Mouse (Mus musculus): ENCODE data around the gene Cyp2d26.

Cyp2d26 gene

DNA sequence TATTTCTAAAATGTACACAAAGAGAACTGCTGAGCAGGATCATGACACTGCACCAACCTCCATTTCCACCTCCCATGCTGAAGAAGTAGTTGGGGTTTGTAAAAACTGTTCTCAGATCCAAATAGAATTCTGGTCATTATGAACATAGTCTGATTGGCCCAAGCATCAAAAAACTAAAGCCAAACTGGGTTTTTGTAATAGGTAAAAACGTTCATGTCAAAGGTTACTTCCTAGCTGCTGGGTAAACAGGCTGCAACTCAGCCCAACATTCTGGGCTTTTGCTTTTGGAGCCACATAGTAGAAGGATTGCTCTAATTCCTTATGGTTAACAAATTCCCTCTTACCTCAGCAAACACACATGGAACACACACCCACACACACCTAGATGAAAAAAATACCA is 46.0 kb downstream of the Cyp2d26 start:
- DNase-seq, result no peak

DNA sequence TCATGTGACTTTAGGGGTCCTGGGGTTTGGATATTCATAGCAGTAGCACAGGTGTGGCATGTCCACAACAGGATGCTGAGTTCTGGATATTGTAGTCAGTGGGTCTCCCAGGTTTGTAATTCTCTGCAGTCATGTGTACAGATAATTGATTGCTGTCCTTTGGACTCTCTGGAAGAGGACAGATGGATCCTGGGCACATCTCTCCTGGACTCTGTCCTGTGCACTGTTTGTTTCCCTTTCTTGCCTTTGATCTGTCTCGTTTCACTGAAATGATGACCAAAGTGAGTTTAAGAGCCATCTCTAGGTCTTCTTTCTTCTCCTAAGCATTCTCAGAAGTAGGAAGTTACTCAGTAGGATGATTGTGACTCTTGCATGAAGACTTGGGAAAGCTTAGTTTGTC is 46.6 kb downstream of the Cyp2d26 start:
- DNase-seq, result no peak

Data from right cerebral cortex, postnatal 25 days (tissue).